Comparison of ENCODE assay signal across 11 mouse cellular contexts in the genomic region with DNA sequence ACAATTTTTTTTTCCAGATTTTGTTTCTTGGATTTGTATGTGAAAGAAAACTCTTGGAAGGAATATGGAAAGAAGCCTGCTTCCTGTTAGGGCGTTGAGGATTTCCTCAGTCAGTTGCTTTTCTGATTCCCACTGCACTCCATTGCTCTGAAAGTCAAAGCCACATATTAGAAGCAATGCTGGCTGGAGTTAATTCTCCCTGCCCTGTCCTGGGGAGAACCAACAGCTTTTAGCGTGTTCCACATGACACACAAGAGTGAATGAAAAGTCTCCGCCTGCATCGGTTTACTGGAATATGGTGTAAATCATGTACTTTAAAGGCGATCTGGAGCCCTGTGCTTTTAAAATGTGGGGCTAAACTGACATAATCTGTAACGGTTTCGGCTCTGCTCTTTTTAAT.
A peak's percentile ranks its signal among the peaks of the same experiment; 100 is the strongest.
DNase-seq lines count a peak whose midpoint lies in the region; ATAC-seq lines count a peak whose summit lies in the region.
"Had no signal": no experiment of that assay in that cellular context is flagged by ENCODE, and none has a peak within 500 bp of the region (broad histone marks: within the 10 kb centered on the region; RNA-seq: fewer than 3 reads in every experiment).

No protein-coding gene starts in this region.

- no peaks in the 10 kb centered on the region for H3K27me3 ChIP-seq in heart, embryonic 11.5 days (ENCODE audit: control insufficient read depth, insufficient read depth, low read length)
- H3K27me3 ChIP-seq in heart, embryonic 10.5 days (ENCODE audit: insufficient read depth, poor library complexity, severe bottlenecking), result no peaks in the 10 kb centered on the region
- H3K27me3 ChIP-seq in embryonic facial prominence, embryonic 11.5 days (ENCODE audit: control insufficient read depth, insufficient read depth, low read length), result no peaks in the 10 kb centered on the region
- H3K27me3 ChIP-seq in hindbrain, embryonic 12.5 days, result no peaks in the 10 kb centered on the region
- no peaks in the 10 kb centered on the region for H3K27me3 ChIP-seq in midbrain, embryonic 14.5 days (ENCODE audit: control insufficient read depth, insufficient read depth, low read length)

- no peak overlapping the region for H3K4me3 ChIP-seq in heart, embryonic 11.5 days (ENCODE audit: low read depth, low read length)
- H3K4me3 ChIP-seq in heart, embryonic 10.5 days, result no peak overlapping the region
- H3K4me3 ChIP-seq in embryonic facial prominence, embryonic 11.5 days (ENCODE audit: low read depth, low read length), result no peak overlapping the region
- H3K4me3 ChIP-seq in hindbrain, embryonic 12.5 days, result no peak overlapping the region
- H3K4me3 ChIP-seq in midbrain, embryonic 14.5 days (replicated peaks; ENCODE audit: low read depth, low read length), result no peak overlapping the region

- no peak for ATAC-seq in heart, embryonic 11.5 days (replicated peaks; ENCODE audit: insufficient number of reproducible peaks, low FRiP score, low TSS enrichment)
- ATAC-seq in embryonic facial prominence, embryonic 11.5 days (replicated peaks; ENCODE audit: insufficient number of reproducible peaks, low FRiP score, low TSS enrichment, low read depth), result no peak
- no peak for ATAC-seq in hindbrain, embryonic 12.5 days (ENCODE audit: low FRiP score)
- ATAC-seq in midbrain, embryonic 14.5 days (ENCODE audit: low FRiP score, low TSS enrichment), result no peak

- H3K4me1 ChIP-seq in heart, embryonic 11.5 days (ENCODE audit: control insufficient read depth, insufficient read depth, low read length), result no peaks in the 10 kb centered on the region
- H3K4me1 ChIP-seq in heart, embryonic 10.5 days, result no peaks in the 10 kb centered on the region
- H3K4me1 ChIP-seq in embryonic facial prominence, embryonic 11.5 days (ENCODE audit: control insufficient read depth, insufficient read depth, low read length), result no peaks in the 10 kb centered on the region
- peaks cover 16% of the 10 kb centered on the region for H3K4me1 ChIP-seq in hindbrain, embryonic 12.5 days
- peaks cover 13% of the 10 kb centered on the region for H3K4me1 ChIP-seq in midbrain, embryonic 14.5 days (ENCODE audit: control insufficient read depth, insufficient read depth, low read length)

- H3K9ac ChIP-seq in heart, embryonic 11.5 days (ENCODE audit: low read depth, low read length), result no peak overlapping the region
- H3K9ac ChIP-seq in embryonic facial prominence, embryonic 11.5 days (replicated peaks; ENCODE audit: low read length), result no peak overlapping the region
- no peak overlapping the region for H3K9ac ChIP-seq in hindbrain, embryonic 12.5 days
- no peak overlapping the region for H3K9ac ChIP-seq in midbrain, embryonic 14.5 days (replicated peaks; ENCODE audit: low read length)

- intact Hi-C loops in left cerebral cortex, postnatal 36 days (cut with DNase I), result no loop called here

- H3K4me2 ChIP-seq in heart, embryonic 11.5 days, result no peak overlapping the region
- H3K4me2 ChIP-seq in embryonic facial prominence, embryonic 11.5 days (ENCODE audit: low read depth, low read length), result no peak overlapping the region
- no peak overlapping the region for H3K4me2 ChIP-seq in hindbrain, embryonic 12.5 days (replicated peaks)
- peak overlapping the region; percentile 37 for H3K4me2 ChIP-seq in midbrain, embryonic 14.5 days (ENCODE audit: low read length)
- H3K4me2 ChIP-seq: liver, embryonic 11.5 days had no signal

- no peak for DNase-seq in heart, embryonic 10.5 days (ENCODE audit: low spot score)
- no peak for DNase-seq in embryonic facial prominence, embryonic 11.5 days (ENCODE audit: low spot score)
- DNase-seq in midbrain, embryonic 14.5 days, result peak; percentile 58
- no peak for DNase-seq in left cerebral cortex, postnatal 36 days (ENCODE audit: low spot score in 2 of 2)
- DNase-seq in right cerebral cortex, adult 2 months (ENCODE audit: low spot score in 2 of 2), result no peak
- DNase-seq in right cerebral cortex, postnatal 25 days, result no peak
- DNase-seq: kidney, postnatal 14 days; right cerebral cortex, postnatal 14 days had no signal

- 0 out of 2 replicates have a peak overlapping the region, but pooled peaks have one; percentile 30 for H3K27ac ChIP-seq in heart, embryonic 11.5 days (ENCODE audit: low read depth, low read length)
- no peak overlapping the region for H3K27ac ChIP-seq in heart, embryonic 10.5 days
- peak overlapping the region; percentile 53 for H3K27ac ChIP-seq in embryonic facial prominence, embryonic 11.5 days (replicated peaks; ENCODE audit: low read depth, low read length)
- peak overlapping the region; percentile 52 for H3K27ac ChIP-seq in hindbrain, embryonic 12.5 days
- H3K27ac ChIP-seq in midbrain, embryonic 14.5 days (replicated peaks; ENCODE audit: low read depth, low read length), result peak overlapping the region; percentile 79

- H3K9me3 ChIP-seq in heart, embryonic 11.5 days (replicated peaks; ENCODE audit: control insufficient read depth, low read length), result no peaks in the 10 kb centered on the region
- no peaks in the 10 kb centered on the region for H3K9me3 ChIP-seq in heart, embryonic 10.5 days
- no peaks in the 10 kb centered on the region for H3K9me3 ChIP-seq in embryonic facial prominence, embryonic 11.5 days (replicated peaks; ENCODE audit: control insufficient read depth, low read length)
- H3K9me3 ChIP-seq in hindbrain, embryonic 12.5 days (replicated peaks), result no peaks in the 10 kb centered on the region
- no peaks in the 10 kb centered on the region for H3K9me3 ChIP-seq in midbrain, embryonic 14.5 days (ENCODE audit: control insufficient read depth, low read length)

- no peaks in the 10 kb centered on the region for H3K36me3 ChIP-seq in heart, embryonic 11.5 days (ENCODE audit: control insufficient read depth, insufficient read depth, low read length)
- H3K36me3 ChIP-seq in heart, embryonic 10.5 days, result no peaks in the 10 kb centered on the region
- no peaks in the 10 kb centered on the region for H3K36me3 ChIP-seq in embryonic facial prominence, embryonic 11.5 days (replicated peaks; ENCODE audit: control insufficient read depth, insufficient read depth, low read depth, low read length)
- H3K36me3 ChIP-seq in hindbrain, embryonic 12.5 days, result no peaks in the 10 kb centered on the region
- H3K36me3 ChIP-seq in midbrain, embryonic 14.5 days (ENCODE audit: control insufficient read depth, insufficient read depth, low read length), result no peaks in the 10 kb centered on the region

- 75% methylated on average over 7 of the region's 7 CpGs for WGBS in heart, embryonic 11.5 days (ENCODE audit: insufficient replicate concordance)
- WGBS in heart, embryonic 10.5 days, result 81% methylated on average over 7 of the region's 7 CpGs
- 45% methylated on average over 7 of the region's 7 CpGs for WGBS in embryonic facial prominence, embryonic 11.5 days
- 48% methylated on average over 7 of the region's 7 CpGs for WGBS in hindbrain, embryonic 12.5 days
- 12% methylated on average over 7 of the region's 7 CpGs for WGBS in midbrain, embryonic 14.5 days
